Mouse (Mus musculus) kidney, postnatal 4 days (tissue): ENCODE data around the gene Pcyox1.

ENCODE experiments used
- DNase-seq, 2 experiments: peaks; one replicate each; pipeline ENCODE4 v3.0.0; 2021; ENCODE audit warnings: mixed read lengths in 2 of 2

Gene Pcyox1

GRCm38 (mm10) chr6:86396581-86397256 is at the start of gene Pcyox1:
Gene Pcyox1, minus strand, starts transcription at chr6:86397154.
- DNase-seq: peak; percentile 94 to 95

DNA sequence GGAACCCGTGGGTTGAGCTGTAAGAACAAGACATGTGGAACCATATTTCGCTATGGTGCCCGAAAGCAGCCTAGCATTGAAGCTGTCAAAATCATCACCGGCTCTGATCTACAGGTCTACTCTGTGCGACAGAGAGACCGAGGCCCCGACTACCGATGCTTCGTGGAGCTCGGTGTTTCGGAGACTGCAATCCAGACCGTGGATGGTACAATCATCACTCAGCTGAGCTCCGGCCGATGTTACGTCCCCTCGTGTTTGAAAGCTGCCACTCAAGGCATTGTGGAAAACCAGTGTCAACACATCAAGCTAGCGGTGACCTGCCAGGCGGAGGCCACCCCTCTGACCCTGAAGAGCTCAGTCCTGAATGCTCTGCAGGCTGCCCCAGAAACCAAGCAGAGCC is 48.6 kb upstream of the Pcyox1 start:
- DNase-seq: no peak

GRCm38 (mm10) chr6:86441571-86441970 is 44.6 kb upstream of the Pcyox1 start:
- no peak for DNase-seq

- DNase-seq: no peak
These were observed 42.6 kb upstream of the Pcyox1 start for GRCm38 (mm10) chr6:86439531-86439930.

GRCm38 (mm10) chr6:86439119-86439496 is 42.2 kb upstream of the Pcyox1 start:
- DNase-seq: no peak

GRCm38 (mm10) chr6:86438272-86439118 is 41.5 kb upstream of the Pcyox1 start, which contains the start of gene C87436:
Gene C87436, plus strand, starts transcription at chr6:86438374.
- DNase-seq: peak; percentile 96 to 97

DNA sequence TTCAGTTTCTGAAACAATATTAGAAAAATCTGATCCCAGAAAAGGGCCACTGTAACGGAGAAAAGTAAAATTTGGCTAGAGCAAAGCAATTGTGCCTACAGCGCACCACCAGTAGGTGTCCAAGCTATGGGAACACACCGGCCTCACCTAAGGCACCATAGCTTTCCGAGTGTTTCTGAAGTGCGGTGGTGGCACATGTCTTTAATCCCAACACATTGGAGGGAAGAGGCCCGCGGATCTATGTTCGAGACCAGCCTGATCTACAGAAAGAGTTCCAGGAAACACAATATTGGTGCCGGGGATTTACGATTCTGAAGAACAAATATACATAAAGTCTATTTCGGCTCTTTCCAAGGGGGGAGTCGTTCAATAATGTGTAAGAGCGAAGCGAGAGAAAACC is 40.8 kb upstream of the Pcyox1 start:
- peak; percentile 66 to 79 for DNase-seq

DNA sequence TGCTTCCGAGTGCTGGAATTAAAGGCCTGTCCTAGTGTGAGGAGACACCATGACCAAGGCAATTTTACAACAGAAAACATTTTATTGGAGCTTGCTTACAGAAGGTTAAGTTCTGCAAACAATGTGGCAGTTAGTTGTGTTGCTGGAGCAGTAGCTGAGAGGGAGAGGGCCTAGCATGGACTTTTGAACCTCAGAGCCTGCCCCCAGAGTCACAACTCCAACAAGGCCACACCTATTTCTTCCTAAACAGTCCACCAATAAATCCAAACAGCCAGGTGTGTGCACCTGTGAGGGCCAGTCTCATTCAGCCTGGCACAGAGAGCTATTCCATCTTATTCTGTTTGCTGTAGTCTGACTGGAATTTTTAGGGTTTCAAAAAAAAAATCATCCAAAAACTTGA is 36.7 kb upstream of the Pcyox1 start:
- no peak for DNase-seq

DNA sequence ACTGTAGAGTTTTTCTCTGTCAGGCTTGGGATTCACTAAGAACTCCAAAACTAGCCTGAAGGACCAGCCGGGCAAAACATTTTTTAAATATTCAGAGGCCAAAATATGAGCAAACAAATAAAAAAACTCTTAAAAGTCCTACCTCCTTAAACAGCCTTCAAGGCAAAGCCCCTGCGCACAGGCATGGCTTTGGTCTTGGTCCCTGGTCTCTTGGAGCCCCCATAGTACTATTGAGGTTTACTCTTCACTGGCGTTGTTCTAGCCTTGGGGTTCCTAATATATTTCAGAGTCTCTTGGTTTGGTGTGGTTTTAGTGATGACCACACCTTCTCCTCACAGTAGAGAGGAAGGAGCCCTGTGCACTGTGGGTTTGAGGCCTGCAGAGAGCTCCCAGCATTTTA is 34.6 kb upstream of the Pcyox1 start:
- no peak for DNase-seq

GRCm38 (mm10) chr6:86426358-86426757 is 29.4 kb upstream of the Pcyox1 start, which contains the start of gene Gm44790:
Gene Gm44790, plus strand, starts transcription at chr6:86426658.
- DNase-seq: no peak

DNA sequence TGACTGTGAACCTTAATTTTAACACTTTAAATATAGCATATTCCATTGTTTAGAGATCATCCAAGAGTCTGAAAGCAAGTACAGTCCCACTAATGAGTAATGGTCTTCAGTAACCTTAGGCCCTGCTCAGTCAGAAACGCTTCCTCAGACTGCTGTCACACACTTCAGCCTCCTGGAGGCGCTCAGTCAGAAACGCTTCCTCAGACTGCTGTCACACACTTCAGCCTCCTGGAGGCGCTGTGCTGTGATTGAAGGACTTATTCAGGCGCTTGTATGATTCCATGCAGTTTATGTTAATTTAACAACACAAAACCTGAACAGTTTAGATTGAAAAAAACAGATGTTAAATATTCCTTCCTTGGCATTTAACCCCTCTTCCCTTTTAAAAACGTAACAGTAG is 23.5 kb upstream of the Pcyox1 start:
- peak in 1 of 2 experiments; percentile 31 for DNase-seq

DNA sequence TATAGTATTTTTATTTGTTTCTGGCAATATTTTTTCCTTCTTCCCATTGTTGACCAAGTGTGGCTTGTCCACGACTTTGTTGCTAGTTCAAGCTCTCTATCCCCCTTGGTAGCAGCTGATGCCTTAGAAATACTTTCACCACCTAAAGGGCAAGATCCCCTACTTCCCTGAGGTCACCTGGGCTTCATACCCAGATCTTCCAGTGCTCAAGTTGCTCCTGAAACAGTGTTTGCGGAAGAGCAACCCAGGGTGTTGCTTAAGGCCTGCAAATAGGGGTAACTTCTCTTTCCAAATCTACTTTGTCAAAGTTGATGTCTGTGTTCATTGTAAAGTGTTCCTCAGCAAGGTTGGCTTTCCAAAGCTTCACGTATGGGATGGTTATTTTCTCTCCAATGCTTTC is 22.3 kb upstream of the Pcyox1 start:
- DNase-seq: no peak

DNA sequence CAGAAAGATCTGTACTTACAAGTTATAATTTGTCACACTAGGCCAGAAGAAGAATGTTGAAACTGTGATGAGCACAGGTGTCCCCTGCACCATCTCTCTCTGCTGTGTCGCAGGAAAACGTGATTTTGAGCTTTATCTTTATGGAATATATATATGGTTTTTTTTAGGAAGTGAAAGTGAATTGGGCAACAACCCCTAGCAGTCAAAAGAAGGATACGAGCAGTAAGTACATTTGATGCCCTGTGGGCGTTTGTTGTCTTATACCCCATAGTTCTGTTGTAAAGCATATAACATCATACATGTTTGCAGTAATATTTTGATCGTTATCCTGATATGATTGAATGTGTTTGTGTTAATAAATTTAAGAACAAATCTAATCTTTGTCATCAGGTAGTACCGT is 21.8 kb upstream of the Pcyox1 start:
- no peak for DNase-seq

DNA sequence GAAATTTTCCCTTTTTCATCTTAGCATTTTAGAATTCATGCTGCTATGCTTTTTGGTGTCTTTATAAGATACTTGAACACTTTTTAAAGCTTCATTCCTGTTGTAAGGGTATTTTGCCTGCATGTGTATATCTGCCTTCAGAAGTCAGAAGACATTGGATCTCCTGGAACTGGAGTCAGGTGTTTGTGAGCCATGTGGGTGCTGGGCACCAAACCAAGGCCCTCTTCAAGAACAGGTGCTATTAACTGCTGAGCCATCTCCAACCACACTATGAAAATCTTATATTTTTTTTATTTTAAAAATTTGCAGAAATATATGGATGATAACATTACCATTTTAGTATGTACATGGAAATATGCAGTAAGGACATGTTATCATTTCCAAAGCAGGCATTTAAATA is 9.4 kb upstream of the Pcyox1 start:
- no peak for DNase-seq

DNA sequence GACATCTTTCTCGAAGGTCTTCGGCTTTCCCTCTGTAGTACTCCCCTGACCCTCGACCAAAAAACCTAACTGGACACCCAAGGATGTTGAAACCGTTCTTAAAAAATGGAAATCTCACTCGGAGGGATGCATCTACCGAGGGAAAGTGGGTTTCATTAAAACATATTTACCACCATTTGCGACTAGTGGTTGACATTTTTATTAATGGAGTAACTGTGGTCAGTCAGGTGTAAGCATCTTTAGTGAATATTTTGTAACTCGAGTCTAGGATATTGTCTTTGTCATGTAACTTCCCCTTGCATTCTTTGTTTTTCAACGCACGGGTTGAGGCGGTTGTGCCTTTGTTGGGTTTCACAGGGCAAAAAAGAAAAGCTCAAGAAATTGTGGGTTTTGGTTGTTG is 8.0 kb upstream of the Pcyox1 start:
- no peak for DNase-seq

DNA sequence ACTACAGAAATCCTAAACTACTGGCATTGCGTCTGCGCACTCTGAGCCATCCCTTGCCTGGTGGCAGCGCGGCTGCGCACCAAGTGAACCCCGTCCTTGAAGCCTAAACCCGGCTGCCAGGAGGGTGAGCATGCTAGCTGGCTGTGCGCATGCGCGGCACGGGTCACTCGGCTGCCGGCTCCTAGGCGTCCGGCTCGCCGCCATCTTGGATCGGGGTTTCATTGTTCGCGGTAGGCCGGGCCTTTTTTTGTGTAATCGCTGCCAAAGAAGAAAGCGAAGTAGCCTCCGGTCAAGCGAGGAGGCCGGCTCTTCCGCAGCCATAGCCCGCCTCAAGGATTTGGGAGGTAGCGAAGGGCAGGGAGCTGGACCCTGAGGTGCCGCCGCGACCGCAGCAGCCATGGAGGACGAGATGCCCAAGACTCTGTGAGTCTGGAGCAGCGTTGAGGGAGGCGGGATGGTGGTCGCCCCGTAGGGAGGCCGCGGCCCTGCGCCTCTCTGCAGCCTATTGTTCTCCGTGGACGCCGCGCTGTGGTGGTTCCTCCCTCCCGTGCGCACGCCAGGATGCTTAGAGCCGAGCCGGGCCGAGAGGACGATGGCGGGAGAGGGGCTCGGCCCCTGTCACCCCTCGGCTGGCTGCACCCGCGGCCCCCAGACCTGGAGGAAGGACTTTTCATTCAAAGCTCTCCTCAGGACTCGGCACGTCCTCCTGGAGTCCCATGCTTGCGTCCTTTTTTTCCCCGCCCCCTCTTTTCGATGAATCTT is 7.3 kb upstream of the Pcyox1 start, which contains the start of gene Tia1:
Gene Tia1 (plus strand): TSS at position 120 of the 762 bp plus-strand sequence.
- DNase-seq: peak; percentile 97 to 99

GRCm38 (mm10) chr6:86403728-86404099 is 6.8 kb upstream of the Pcyox1 start:
- peak; percentile 90 for DNase-seq

- DNase-seq: no peak
These were observed 6.0 kb upstream of the Pcyox1 start for GRCm38 (mm10) chr6:86402681-86403607.

- DNase-seq: peak; percentile 83 to 88
These were observed 4.0 kb upstream of the Pcyox1 start for GRCm38 (mm10) chr6:86400972-86401371.

DNA sequence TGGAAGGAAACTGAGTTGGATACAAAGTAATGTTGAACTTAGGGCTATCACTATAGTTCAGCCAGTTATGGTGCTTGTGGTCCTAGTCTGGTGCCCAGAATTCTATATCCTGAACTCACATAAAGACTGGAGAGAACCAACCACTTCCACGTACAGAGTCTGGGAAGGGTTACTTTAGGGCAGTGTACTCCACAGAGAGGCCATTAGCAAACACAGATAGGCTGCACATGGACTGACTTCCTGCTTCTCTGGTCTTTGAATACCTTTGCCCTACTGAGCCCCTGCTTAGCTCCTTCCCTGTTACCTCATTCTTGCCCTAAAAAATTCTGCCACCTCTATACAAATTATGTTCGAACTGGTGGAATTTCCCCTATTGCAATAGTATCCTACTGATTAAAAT is 3.0 kb upstream of the Pcyox1 start:
- no peak for DNase-seq

GRCm38 (mm10) chr6:86398986-86399385 is 2.0 kb upstream of the Pcyox1 start:
- DNase-seq: no peak
